Mouse (Mus musculus) stomach, postnatal 0 days (tissue): ENCODE data around the gene Tcte2. TPM values are rescaled to one million over a fixed set of nuclear protein-coding genes. Genes with fewer than 3 reads are reported as not detected.

Experiments
- ATAC-seq: fragments of 200-750 bp; cut with Nextera tagmentation; 2 replicates; pipeline ENCODE4 v1.8.0; 2017; ENCODE audit not compliant: low FRiP score, low TSS enrichment
- DNase-seq: peaks from one replicate; pipeline ENCODE4 v3.0.0-alpha.2; 2016; ENCODE audit warnings: low spot score
- H3K27ac ChIP-seq: fragments of 300-500 bp; sonication (generic); replicated peaks from 2 replicates; pipeline ENCODE4 v1.5.1; 2014; ENCODE audit warnings: mild to moderate bottlenecking, control low read depth
- H3K27me3 ChIP-seq: fragments of 300-500 bp; sonication (generic); 2 replicates; pipeline ENCODE4 v1.6.1; 2014; ENCODE audit warnings: low read length; ENCODE audit not compliant: control insufficient read depth, insufficient read depth
- H3K36me3 ChIP-seq: fragments of 300-500 bp; sonication (generic); 2 replicates; pipeline ENCODE4 v1.6.1; 2014; ENCODE audit warnings: low read length, mixed read lengths; ENCODE audit not compliant: control insufficient read depth, insufficient read depth
- H3K4me1 ChIP-seq: fragments of 300-500 bp; sonication (generic); replicated peaks from 2 replicates; pipeline ENCODE4 v1.6.1; 2014; ENCODE audit warnings: antibody characterized with exemption; ENCODE audit not compliant: control insufficient read depth, insufficient read depth
- H3K4me2 ChIP-seq: fragments of 300-500 bp; sonication (generic); replicated peaks from 2 replicates; pipeline ENCODE4 v1.6.1; 2014; ENCODE audit warnings: low read depth, mild to moderate bottlenecking, control low read depth, moderate library complexity
- H3K4me3 ChIP-seq: fragments of 300-500 bp; sonication (generic); 2 replicates; pipeline ENCODE4 v1.5.1; 2014; ENCODE audit warnings: low read depth, low read length, control low read depth
- H3K9ac ChIP-seq: fragments of 300-500 bp; sonication (generic); 2 replicates; pipeline ENCODE4 v1.6.1; 2014; ENCODE audit warnings: mild to moderate bottlenecking, low read length, control low read depth, mixed read lengths
- H3K9me3 ChIP-seq: fragments of 300-500 bp; sonication (generic); 2 replicates; pipeline ENCODE4 v1.6.1; 2016; ENCODE audit warnings: low read length; ENCODE audit not compliant: control insufficient read depth
- CTCF ChIP-seq: IDR thresholded peaks from 2 replicates; pipeline ENCODE4 v1.5.1; 2016; ENCODE audit warnings: antibody characterized with exemption, low read depth, mild to moderate bottlenecking, moderate library complexity
- EP300 ChIP-seq: optimal IDR thresholded peaks from 2 replicates; pipeline ENCODE3; 2016; ENCODE audit warnings: antibody characterized with exemption
- WGBS: fragments of 180-500 bp; shearing (Covaris S2); extraction: QIAGEN DNeasy Blood & Tissue Kit; methylation state at CpG from one replicate; pipeline ENCODE4 v1.1.7; 2014; 5-methylcytosine and 5-hydroxymethylcytosine counted together
- polyA plus RNA-seq: library from polyadenylated mRNA; unstranded; fragments of >200 nt; fragmentation: Nextera tagmentation; extraction: Ambion mirVana; gene quantifications from 2 replicates; pipeline ENCODE4 v1.2.1, GENCODE M21; 2015

Gene Tcte2
- polyA plus RNA-seq, 1 experiment from 2014 or later, result 3.3 TPM

DNA sequence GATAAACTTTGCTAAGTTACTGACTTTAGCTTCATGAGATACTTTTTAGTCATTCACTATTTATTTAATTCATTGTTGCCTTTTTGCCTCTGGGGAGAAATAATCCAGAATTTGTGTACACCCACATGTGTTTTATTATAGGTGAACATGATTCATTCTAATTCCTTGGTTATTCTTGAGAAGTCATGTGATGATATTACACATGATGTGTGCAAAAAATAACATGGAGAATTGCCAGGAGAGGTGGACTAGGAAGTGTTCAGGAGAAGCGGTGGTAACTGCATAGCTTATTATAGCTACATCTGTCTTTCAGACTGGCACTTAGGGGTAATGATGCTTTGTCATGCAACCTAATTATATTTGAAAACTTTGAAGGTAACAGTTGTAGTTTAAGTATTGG lies 2.2 kb upstream of the Tcte2 start:
- H3K9ac ChIP-seq, result no peak overlapping the region
- TF ChIP-seq CTCF (no peak), EP300 (no peak)
- no peaks in the 10 kb centered on the region for H3K9me3 ChIP-seq
- no peak overlapping the region for H3K4me2 ChIP-seq
- DNase-seq, result no peak
- ATAC-seq, result no peak
- H3K27me3 ChIP-seq, result no peaks in the 10 kb centered on the region
- no peak overlapping the region for H3K27ac ChIP-seq
- no peaks in the 10 kb centered on the region for H3K36me3 ChIP-seq
- 38% methylated on average over 1 of the region's 1 CpGs for WGBS
- no peaks in the 10 kb centered on the region for H3K4me1 ChIP-seq
- H3K4me3 ChIP-seq, result no peak overlapping the region

DNA sequence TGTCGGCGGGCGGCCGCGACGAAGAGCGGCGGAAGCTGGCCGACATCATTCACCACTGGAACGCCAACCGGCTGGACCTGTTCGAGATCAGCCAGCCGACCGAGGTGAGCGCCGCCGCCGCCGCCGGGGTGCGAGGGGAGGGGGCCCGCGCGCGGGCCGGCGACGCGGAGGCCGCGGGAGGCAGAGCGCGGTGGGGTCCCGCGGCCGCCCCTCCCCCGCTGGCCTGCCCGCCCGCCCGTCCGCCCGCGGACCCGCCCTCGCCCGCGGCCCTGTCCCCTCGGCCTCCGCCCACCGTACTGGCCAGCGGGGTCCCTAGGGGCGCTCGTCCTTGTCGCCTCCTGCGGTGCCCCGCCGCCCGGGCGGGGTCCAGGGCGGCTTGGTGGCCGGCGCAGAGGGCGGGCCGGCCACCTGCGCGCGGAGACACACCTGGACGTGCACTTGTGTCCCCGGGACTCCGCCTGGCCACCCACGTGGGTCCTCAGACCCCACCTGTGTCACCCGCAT lies 898 bp downstream of the Tcte2 start:
- H3K9ac ChIP-seq, result peak overlapping the region; percentile 90
- H3K4me2 ChIP-seq, result peak overlapping the region; percentile 97
- H3K9me3 ChIP-seq, result no peaks in the 10 kb centered on the region
- peak overlapping the region; percentile 96 for H3K27ac ChIP-seq
- H3K4me3 ChIP-seq, result peak overlapping the region; percentile 81
- no peak for DNase-seq
- H3K36me3 ChIP-seq, result no peaks in the 10 kb centered on the region
- H3K27me3 ChIP-seq, result no peaks in the 10 kb centered on the region
- WGBS, result under 1% methylated on average over 44 of the region's 72 CpGs
- peak; percentile 40 for ATAC-seq
- no peak for TF ChIP-seq CTCF
- no peak for TF ChIP-seq EP300
- H3K4me1 ChIP-seq, result no peaks in the 10 kb centered on the region

DNA sequence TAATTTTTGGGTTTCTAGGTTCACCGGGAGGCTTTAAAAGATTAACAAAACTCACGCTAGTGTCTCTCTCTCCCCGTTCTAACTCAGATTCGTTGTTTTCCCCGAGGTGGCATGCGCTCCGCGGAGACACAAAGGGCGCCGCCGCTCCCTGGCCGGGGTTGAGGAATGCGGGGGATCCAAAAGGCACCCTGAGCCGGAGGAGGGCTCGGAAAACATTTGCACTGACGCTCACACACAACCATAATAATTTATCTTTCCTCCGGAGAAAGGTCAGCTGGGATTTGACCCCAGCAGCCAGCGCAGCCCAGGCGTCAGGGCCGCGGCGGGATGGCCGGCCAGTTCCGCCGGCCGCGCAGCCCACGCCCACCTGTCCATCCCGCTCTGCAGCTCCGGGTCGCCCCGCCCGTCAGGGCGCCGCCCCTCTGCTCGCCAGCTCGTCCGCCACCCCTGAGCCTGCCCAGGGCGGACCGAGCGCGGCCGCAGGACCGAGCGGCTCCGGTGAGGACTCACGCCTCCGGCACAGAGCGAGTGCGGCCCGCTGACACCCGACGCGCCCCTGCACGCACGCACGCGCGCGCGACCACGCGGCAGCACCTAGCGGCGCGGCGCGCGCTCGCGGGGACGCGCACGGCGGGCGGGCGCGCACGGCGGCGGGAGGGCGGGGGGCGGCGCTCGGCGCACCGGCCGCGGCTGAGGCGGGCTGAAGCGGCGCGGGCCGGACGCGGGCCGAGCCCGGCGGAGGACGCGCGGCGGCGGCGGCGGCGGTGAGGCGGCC lies 1.6 kb downstream of the Tcte2 start, which contains the start of gene Afdn:
TSS of gene Afdn (plus strand) at position 687 of the 775 bp plus-strand sequence.
- Histone ChIP-seq H3K36me3 (no peaks in the 10 kb centered on the region), H3K4me1 (no peaks in the 10 kb centered on the region), H3K27me3 (no peaks in the 10 kb centered on the region), H3K9ac (peak within 1 kb of the TSS; percentile 90), H3K9me3 (no peaks in the 10 kb centered on the region), H3K27ac (peak within 1 kb of the TSS; percentile 96), H3K4me2 (peak within 1 kb of the TSS; percentile 97), H3K4me3 (peak within 1 kb of the TSS; percentile 81)
- DNase-seq (peak; percentile 90), ATAC-seq (peak; percentile 98)
- under 1% methylated on average over 69 of the region's 108 CpGs for WGBS
- TF ChIP-seq CTCF (no peak), EP300 (no peak)

DNA sequence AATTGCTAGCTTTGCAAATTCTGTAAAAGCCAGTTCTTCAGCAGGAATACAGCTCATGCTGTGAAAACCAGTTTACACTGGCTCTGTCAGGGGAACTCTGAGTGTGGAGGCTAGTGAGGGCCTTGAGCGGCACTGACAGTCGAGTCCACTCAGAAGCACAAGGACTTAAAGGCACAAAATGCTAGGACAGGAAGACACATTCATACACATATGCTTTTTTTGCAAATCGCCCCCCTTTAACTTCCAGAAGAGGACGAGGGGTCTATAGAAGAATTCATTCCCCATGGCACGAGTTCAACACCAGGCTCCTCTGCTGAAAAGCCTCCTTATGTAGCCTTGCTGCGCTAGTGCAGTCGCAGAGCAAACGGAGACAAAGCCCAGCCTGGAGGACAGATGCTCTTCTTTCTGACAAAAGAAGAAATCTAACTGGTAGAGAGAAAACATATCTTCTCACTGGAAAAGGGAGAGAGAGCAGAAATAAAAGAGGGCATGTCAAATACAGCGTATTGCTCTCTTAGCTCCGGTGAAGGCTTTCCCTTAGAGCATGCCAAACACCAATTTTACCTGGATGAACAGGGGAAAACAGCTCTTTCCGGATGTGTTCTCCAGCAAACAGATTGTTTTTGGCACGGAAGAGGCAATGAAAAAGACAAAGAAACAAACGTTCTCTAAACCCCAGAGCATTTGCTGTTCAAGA lies 2.3 kb downstream of the Tcte2 start:
- TF ChIP-seq EP300 (no peak), CTCF (no peak)
- H3K4me3 ChIP-seq, result peak overlapping the region; percentile 81
- no peaks in the 10 kb centered on the region for H3K9me3 ChIP-seq
- WGBS, result 24% methylated on average over 13 of the region's 13 CpGs
- H3K27ac ChIP-seq, result peak overlapping the region; percentile 96
- no peaks in the 10 kb centered on the region for H3K36me3 ChIP-seq
- peak overlapping the region; percentile 97 for H3K4me2 ChIP-seq
- H3K27me3 ChIP-seq, result no peaks in the 10 kb centered on the region
- peak overlapping the region; percentile 90 for H3K9ac ChIP-seq
- ATAC-seq, result no peak
- H3K4me1 ChIP-seq, result no peaks in the 10 kb centered on the region
- DNase-seq, result no peak

DNA sequence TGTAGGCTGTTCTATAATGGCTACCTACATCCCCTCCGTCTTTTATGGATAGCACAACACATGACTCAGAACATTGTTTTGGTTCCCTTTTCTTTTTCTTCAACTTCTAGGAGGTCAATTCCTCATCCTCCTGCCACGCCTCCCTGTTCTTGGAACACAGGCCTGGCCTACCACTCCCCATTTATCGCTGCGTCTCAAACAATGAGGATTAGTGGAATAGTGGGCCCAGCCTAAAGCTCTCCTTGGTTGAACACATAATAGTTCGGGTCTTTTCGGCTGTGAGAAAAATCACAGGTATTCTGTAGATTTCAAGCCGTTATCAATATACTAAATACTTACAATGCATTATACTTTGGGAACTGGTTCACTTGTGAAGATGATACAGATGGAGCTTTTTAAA lies 3.0 kb downstream of the Tcte2 start:
- 61% methylated on average over 7 of the region's 7 CpGs for WGBS
- Histone ChIP-seq H3K4me2 (peak overlapping the region; percentile 97), H3K9me3 (no peaks in the 10 kb centered on the region), H3K9ac (peak overlapping the region; percentile 90; the same call in 1 of the 2 replicates), H3K36me3 (no peaks in the 10 kb centered on the region), H3K27me3 (no peaks in the 10 kb centered on the region), H3K27ac (peak overlapping the region; percentile 96), H3K4me3 (no peak overlapping the region), H3K4me1 (no peaks in the 10 kb centered on the region)
- ATAC-seq, result no peak
- TF ChIP-seq CTCF, result no peak
- TF ChIP-seq EP300, result no peak
- peak; percentile 29 for DNase-seq

DNA sequence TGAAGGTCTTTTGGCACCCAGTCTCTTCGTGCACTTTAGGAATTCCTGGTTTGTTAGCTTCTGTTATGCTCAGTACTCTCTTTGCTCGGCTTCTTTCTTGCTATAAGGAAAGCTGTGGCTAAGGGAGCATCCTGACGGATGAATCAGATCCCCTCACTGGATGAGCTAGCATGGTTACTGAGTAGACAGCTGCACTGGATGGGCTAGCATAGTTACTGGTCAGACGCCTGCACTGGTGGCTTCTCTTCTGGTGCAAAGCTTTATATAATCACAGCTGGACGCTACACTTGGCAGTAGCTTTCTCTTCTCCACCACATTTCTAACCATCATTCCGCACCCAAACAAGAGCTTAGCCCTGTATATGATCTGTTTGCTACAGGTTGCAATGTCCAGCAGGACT lies 6.7 kb downstream of the Tcte2 start:
- Histone ChIP-seq H3K9me3 (no peaks in the 10 kb centered on the region), H3K4me3 (no peak overlapping the region), H3K4me2 (no peak overlapping the region), H3K9ac (no peak overlapping the region), H3K4me1 (no peaks in the 10 kb centered on the region), H3K36me3 (no peaks in the 10 kb centered on the region), H3K27ac (no peak overlapping the region), H3K27me3 (no peaks in the 10 kb centered on the region)
- ATAC-seq, result no peak
- DNase-seq, result no peak
- WGBS, result 57% methylated on average over 6 of the region's 6 CpGs
- TF ChIP-seq CTCF (no peak), EP300 (no peak)
